Comparison of ENCODE assay signal across 9 mouse cellular contexts in the genomic region with DNA sequence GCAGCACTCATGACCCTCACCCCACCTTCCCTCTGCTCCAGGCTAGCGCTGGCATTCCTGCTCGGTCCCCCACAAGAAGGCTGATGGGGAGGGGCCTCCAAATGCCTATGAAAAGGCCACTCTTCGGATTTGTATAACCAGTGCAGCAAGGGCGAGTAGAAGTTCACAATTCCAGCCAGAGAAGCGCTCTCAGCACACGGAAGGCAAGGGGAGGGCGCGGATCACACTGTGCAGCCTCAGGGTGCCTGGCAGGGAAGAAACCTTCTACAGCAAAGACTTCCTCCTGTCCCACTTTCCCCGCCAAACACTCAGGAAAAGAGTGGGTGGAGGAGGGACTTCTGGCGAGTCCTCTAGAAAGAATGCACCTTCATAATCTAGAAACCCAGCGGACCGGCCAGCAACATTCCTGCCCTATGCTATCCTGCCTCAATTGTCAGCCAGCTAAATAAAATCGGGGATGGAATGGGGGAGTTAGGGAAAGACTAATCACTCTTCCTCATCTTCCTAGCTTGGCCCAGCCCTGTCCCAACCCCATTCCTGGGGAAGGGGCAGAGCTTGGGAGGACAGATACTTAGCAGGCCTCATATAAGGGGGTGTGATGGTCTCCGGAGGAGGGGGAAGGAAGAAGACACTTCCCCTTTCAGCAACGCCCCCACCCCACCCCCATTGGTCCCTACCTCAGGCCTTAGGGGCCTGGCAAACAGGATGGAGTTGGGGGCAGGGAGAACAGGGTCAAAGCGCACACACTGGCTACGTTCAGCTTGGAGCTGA. TPM values are rescaled to one million over a fixed set of nuclear protein-coding genes. Genes with fewer than 3 reads are reported as not detected.
DNase-seq lines count a peak whose midpoint lies in the region; ATAC-seq lines count a peak whose summit lies in the region.
"Had no signal": no experiment of that assay in that cellular context is flagged by ENCODE, and none has a peak within 500 bp of the region (broad histone marks: within the 10 kb centered on the region; RNA-seq: fewer than 3 reads in every experiment).

No protein-coding gene starts in this region.

- peak overlapping the region; percentile 90 for H3K9ac ChIP-seq in stomach, embryonic 16.5 days (ENCODE audit: low read length)

- peak; percentile 32 for DNase-seq in gastrocnemius, adult 18-20 months (ENCODE audit: low spot score)
- no peak for DNase-seq in gastrocnemius, postnatal 36 days
- DNase-seq in cerebellum, adult 18-20 months, result peak; percentile 77 to 82
- peak; percentile 98 for DNase-seq in heart, adult 11 months
- peak; percentile 79 for DNase-seq in kidney, adult 11 months
- peak; percentile 68 to 76 for DNase-seq in lung, adult 18-20 months
- no peak for DNase-seq in frontal cortex, postnatal 10 days (ENCODE audit: low spot score in 2 of 2)

- H3K36me3 ChIP-seq in stomach, embryonic 16.5 days (ENCODE audit: control insufficient read depth, insufficient read depth, low read length), result no peaks in the 10 kb centered on the region
- H3K36me3 ChIP-seq: G1E had no signal

- peaks cover 51% of the 10 kb centered on the region for H3K4me1 ChIP-seq in stomach, embryonic 16.5 days (ENCODE audit: control insufficient read depth, insufficient read depth, low read length)

- H3K4me2 ChIP-seq in stomach, embryonic 16.5 days (ENCODE audit: low read depth, low read length), result peak overlapping the region; percentile 73

- H3K27me3 ChIP-seq in stomach, embryonic 16.5 days (ENCODE audit: control insufficient read depth, insufficient read depth, low read length), result no peaks in the 10 kb centered on the region

- intact Hi-C loops in gastrocnemius, postnatal 36 days (cut with DNase I), result no loop called here

- peak overlapping the region; percentile 97 for H3K27ac ChIP-seq in stomach, embryonic 16.5 days (ENCODE audit: low read length)

- no peaks in the 10 kb centered on the region for H3K9me3 ChIP-seq in stomach, embryonic 16.5 days (replicated peaks; ENCODE audit: control insufficient read depth, low read length)
- H3K9me3 ChIP-seq: G1E had no signal

- ATAC-seq in stomach, embryonic 16.5 days (ENCODE audit: insufficient read depth, low FRiP score), result no peak

- 25% methylated on average over 17 of the region's 17 CpGs for WGBS in stomach, embryonic 16.5 days

- H3K4me3 ChIP-seq in stomach, embryonic 16.5 days (replicated peaks; ENCODE audit: low read length), result peak overlapping the region; percentile 84

RNA-seq across cellular contexts. Expression of gene Jup, which starts 1.5 kb away (rescaled TPM):
- 10 to 100 TPM; 73.4 to 81.3 TPM for total RNA-seq in gastrocnemius, adult 18-20 months (2021)
- total RNA-seq in gastrocnemius, postnatal 36 days (2021), result 10 to 100 TPM; 73.8 to 80.2 TPM
- 247 and 328 TPM in 2 replicates for polyA plus RNA-seq in stomach, embryonic 16.5 days (2015; fragmentation: Nextera tagmentation; extraction: Ambion mirVana)
- polyA plus RNA-seq: G1E had no signal

RNA-seq across cellular contexts. Expression of gene P3h4, which starts 18.6 kb away (rescaled TPM):
- total RNA-seq in gastrocnemius, adult 18-20 months (2021), result 1 to 10 TPM; 1.6 to 3.2 TPM
- total RNA-seq in gastrocnemius, postnatal 36 days (2021), result 1 to 10 TPM; 3.6 to 4.1 TPM
- 56.7 and 62.1 TPM in 2 replicates for polyA plus RNA-seq in stomach, embryonic 16.5 days (2015; fragmentation: Nextera tagmentation; extraction: Ambion mirVana)
- total RNA-seq: G1E had no signal
- polyA plus RNA-seq: G1E had no signal

RNA-seq across cellular contexts. Expression of gene Fkbp10, which starts 19.5 kb away (rescaled TPM):
- 1 to 10 TPM; 1.9 to 2.6 TPM for total RNA-seq in gastrocnemius, adult 18-20 months (2021)
- total RNA-seq in gastrocnemius, postnatal 36 days (2021), result 1 to 10 TPM; 5.1 to 6.5 TPM
- 114 and 119 TPM in 2 replicates for polyA plus RNA-seq in stomach, embryonic 16.5 days (2015; fragmentation: Nextera tagmentation; extraction: Ambion mirVana)
- polyA plus RNA-seq: G1E had no signal

RNA-seq across cellular contexts. Expression of gene Hap1, which starts 40.1 kb away (rescaled TPM):
- under 1 TPM; 0.26 to 0.53 TPM for total RNA-seq in gastrocnemius, adult 18-20 months (2021)
- total RNA-seq in gastrocnemius, postnatal 36 days (2021), result under 1 TPM in 1 of 2 experiments, not detected in 1; 0.23 TPM
- polyA plus RNA-seq in stomach, embryonic 16.5 days (2015; fragmentation: Nextera tagmentation; extraction: Ambion mirVana), result 13.2 and 13.5 TPM in 2 replicates
- polyA plus RNA-seq: G1E had no signal

RNA-seq across cellular contexts. Expression of gene Nt5c3b, which starts 45.6 kb away (rescaled TPM):
- 1 to 10 TPM; 7.7 to 8.3 TPM for total RNA-seq in gastrocnemius, adult 18-20 months (2021)
- total RNA-seq in gastrocnemius, postnatal 36 days (2021), result 1 to 10 TPM; 7.5 to 8.1 TPM
- polyA plus RNA-seq in stomach, embryonic 16.5 days (2015; fragmentation: Nextera tagmentation; extraction: Ambion mirVana), result 99.1 and 109 TPM in 2 replicates

Comparison
In these comparisons a context has a peak if more than half of its experiments do, and no peak if none do; other contexts are left out.
1. DNase-seq: peak in gastrocnemius, adult 18-20 months (single experiment), cerebellum, adult 18-20 months (2 of 2), heart, adult 11 months (single experiment), kidney, adult 11 months (single experiment) and lung, adult 18-20 months (2 of 2); none in gastrocnemius, postnatal 36 days (0 of 2) and frontal cortex, postnatal 10 days (0 of 2).